Mouse (Mus musculus) CH12.LX (cell line): ENCODE measurements at regions not wholly inside any gene's neighbourhood (a gene's known extent, or its start where the extent isn't known, plus 50 kb on each side); places are given as distances from the start of the nearest gene placed in this dataset.

ENCODE experiments used
- DNase-seq: peaks from one replicate; pipeline ENCODE4 v3.0.0-alpha.2; 2013; ENCODE audit errors: extremely low read depth
- H3K27ac ChIP-seq: 2 replicates; pipeline ENCODE4 v1.5.1; 2012; ENCODE audit warnings: low read depth, mild to moderate bottlenecking, control low read depth, moderate library complexity; ENCODE audit not compliant: insufficient read depth
- H3K27me3 ChIP-seq: replicated peaks from 2 replicates; pipeline ENCODE3; 2012; ENCODE audit warnings: inconsistent platforms
- H3K36me3 ChIP-seq, 2 experiments: replicated peaks in 1 of 2; 2 replicates each; pipeline versions ENCODE3 to v1.6.1; 2012; ENCODE audit warnings: inconsistent platforms in 1 of 2, low read length in 1 of 2, mild to moderate bottlenecking in 1 of 2, mixed read lengths in 1 of 2, moderate library complexity in 1 of 2; ENCODE audit not compliant: control insufficient read depth in 1 of 2, insufficient read depth in 1 of 2
- H3K4me1 ChIP-seq, 2 experiments: 2 replicates each; pipeline ENCODE4 v1.6.1; 2012; ENCODE audit warnings: inconsistent platforms in 1 of 2, moderate library complexity in 1 of 2; ENCODE audit not compliant: insufficient read depth in 2 of 2, control insufficient read depth in 1 of 2
- H3K4me2 ChIP-seq: 2 replicates; pipeline ENCODE4 v1.6.1; 2012; ENCODE audit warnings: low read depth, mild to moderate bottlenecking, control low read depth; ENCODE audit not compliant: poor library complexity, insufficient read depth, severe bottlenecking
- H3K4me3 ChIP-seq, 3 experiments: fragments of 150-350 bp in 1 of 3; sonication (generic) in 1 of 3; replicated peaks in 1 of 3; 2 replicates each; pipeline versions ENCODE3 to v1.5.1; 2011 to 2012; ENCODE audit warnings: low read depth in 2 of 3, low read length in 2 of 3, mild to moderate bottlenecking in 2 of 3, moderate library complexity in 2 of 3, control low read depth in 1 of 3, improper control_type of control experiment in 1 of 3, inconsistent platforms in 1 of 3, mixed read lengths in 1 of 3; ENCODE audit not compliant: poor library complexity in 1 of 3
- H3K79me2 ChIP-seq: replicated peaks from 2 replicates; pipeline ENCODE4 v1.6.1; 2012; ENCODE audit warnings: mild to moderate bottlenecking, moderate library complexity; ENCODE audit not compliant: control insufficient read depth, poor library complexity, insufficient read depth, severe bottlenecking; ENCODE audit errors: extremely low read depth
- H3K9ac ChIP-seq: 2 replicates; pipeline ENCODE4 v1.6.1; 2012; ENCODE audit warnings: low read depth, mild to moderate bottlenecking, control low read depth, moderate library complexity; ENCODE audit not compliant: insufficient read depth
- H3K9me3 ChIP-seq: replicated peaks from 2 replicates; pipeline ENCODE3; 2012; ENCODE audit warnings: low read length, inconsistent platforms, mixed read lengths
- BHLHE40 ChIP-seq: IDR thresholded peaks from 2 replicates; pipeline ENCODE4 v1.6.1; 2011; ENCODE audit warnings: mild to moderate bottlenecking, low read depth, low read length, improper control_type of control experiment
- CHD1 ChIP-seq: IDR thresholded peaks from 2 replicates; pipeline ENCODE4 v1.6.1; 2012; ENCODE audit warnings: low read depth, low read length, improper control_type of control experiment, inconsistent platforms
- E2F4 ChIP-seq: IDR thresholded peaks from 2 replicates; pipeline ENCODE4 v1.6.1; 2011; ENCODE audit warnings: low read depth, low read length, improper control_type of control experiment; ENCODE audit not compliant: insufficient replicate concordance
- GABPA ChIP-seq: IDR thresholded peaks from 2 replicates; pipeline ENCODE4 v1.6.1; 2012; ENCODE audit warnings: low read depth, low read length, improper control_type of control experiment, inconsistent platforms; ENCODE audit not compliant: insufficient replicate concordance
- HCFC1 ChIP-seq: IDR thresholded peaks from 2 replicates; pipeline ENCODE4 v1.6.1; 2012; ENCODE audit warnings: low read depth, mild to moderate bottlenecking, inconsistent platforms, low read length, improper control_type of control experiment
- JUND ChIP-seq: conservative IDR thresholded peaks from 2 replicates; pipeline ENCODE4 v1.6.1; 2011; ENCODE audit warnings: low read depth, low read length, improper control_type of control experiment
- MAFK ChIP-seq: IDR thresholded peaks from 2 replicates; pipeline ENCODE4 v1.6.1; 2011; ENCODE audit warnings: low read length, improper control_type of control experiment; ENCODE audit not compliant: insufficient replicate concordance
- MAZ ChIP-seq: IDR thresholded peaks from 2 replicates; pipeline ENCODE4 v1.6.1; 2012; ENCODE audit warnings: low read depth, mild to moderate bottlenecking, inconsistent platforms, low read length, improper control_type of control experiment, moderate library complexity
- MEF2A ChIP-seq: IDR thresholded peaks from 2 replicates; pipeline ENCODE4 v1.6.1; 2014; ENCODE audit warnings: low read depth, mild to moderate bottlenecking, inconsistent platforms, low read length, improper control_type of control experiment, borderline replicate concordance
- MXI1 ChIP-seq: IDR thresholded peaks from 2 replicates; pipeline ENCODE4 v1.6.1; 2011; ENCODE audit warnings: mild to moderate bottlenecking, low read depth, low read length, improper control_type of control experiment
- PAX5 ChIP-seq: IDR thresholded peaks from 2 replicates; pipeline ENCODE4 v1.6.1; 2012; ENCODE audit warnings: low read length, inconsistent platforms, mixed read lengths
- RCOR1 ChIP-seq: conservative IDR thresholded peaks from 2 replicates; pipeline ENCODE4 v1.6.1; 2012; ENCODE audit warnings: low read depth, mild to moderate bottlenecking, inconsistent platforms, low read length, improper control_type of control experiment
- SMC3 ChIP-seq: IDR thresholded peaks from 2 replicates; pipeline ENCODE4 v1.6.1; 2011; ENCODE audit warnings: low read depth, low read length, improper control_type of control experiment
- TCF12 ChIP-seq: IDR thresholded peaks from 2 replicates; pipeline ENCODE4 v1.6.1; 2014; ENCODE audit warnings: low read depth, mild to moderate bottlenecking, inconsistent platforms, low read length, improper control_type of control experiment
- UBTF ChIP-seq: IDR thresholded peaks from 2 replicates; pipeline ENCODE4 v1.6.1; 2012; ENCODE audit warnings: low read depth, mild to moderate bottlenecking, inconsistent platforms, low read length, improper control_type of control experiment, moderate library complexity
- USF1 ChIP-seq: IDR thresholded peaks from 2 replicates; pipeline ENCODE4 v1.6.1; 2014; ENCODE audit warnings: low read depth, mild to moderate bottlenecking, inconsistent platforms, low read length, improper control_type of control experiment
- USF2 ChIP-seq: conservative IDR thresholded peaks from 2 replicates; pipeline ENCODE4 v1.6.1; 2011; ENCODE audit warnings: low read depth, low read length, improper control_type of control experiment
- ZC3H11A ChIP-seq: IDR thresholded peaks from 2 replicates; pipeline ENCODE4 v1.6.1; 2012; ENCODE audit warnings: low read depth, mild to moderate bottlenecking, inconsistent platforms, low read length, improper control_type of control experiment
- ZKSCAN1 ChIP-seq: IDR thresholded peaks from 2 replicates; pipeline ENCODE4 v1.6.1; 2012; ENCODE audit warnings: low read depth, inconsistent platforms, low read length, improper control_type of control experiment, borderline replicate concordance
- ZMIZ1 ChIP-seq: IDR thresholded peaks from 2 replicates; pipeline ENCODE4 v1.6.1; 2012; ENCODE audit warnings: low read depth, mild to moderate bottlenecking, inconsistent platforms, low read length, improper control_type of control experiment
- dilution Hi-C: fragments of 300-500 bp; cut with MboI; formaldehyde crosslinking; loops from 2 replicates; pipeline ENCODE4 v1.14.3; 2020; ENCODE audit warnings: low sequenced_read_pairs; ENCODE audit not compliant: extremely low pct_unique_long_range_greater_than_20kb, extremely low pct_ligation_motif_present
- in situ Hi-C: fragments of 300-500 bp; cut with MboI; formaldehyde crosslinking; loops from 3 replicates; pipeline ENCODE4 v1.14.3; 2019; ENCODE audit warnings: low sequenced_read_pairs, low pct_ligation_motif_present, low pct_unique_long_range_greater_than_20kb, mixed read lengths

GRCm38 (mm10) chr14:80237136-80237535 lies 253.3 kb downstream of the Olfm4 start:
- H3K9me3 ChIP-seq, result no peaks in the 10 kb centered on the region
- in situ Hi-C loops (no loop called here), dilution Hi-C loops (no loop called here)
- no peak for TF ChIP-seq HCFC1
- TF ChIP-seq CHD1, result no peak
- TF ChIP-seq BHLHE40, result no peak
- no peak for TF ChIP-seq ZC3H11A
- no peak for TF ChIP-seq E2F4
- TF ChIP-seq USF1, result no peak
- TF ChIP-seq PAX5, result no peak
- TF ChIP-seq USF2, result no peak
- peaks cover 3% of the 10 kb centered on the region for H3K27me3 ChIP-seq
- H3K79me2 ChIP-seq, result no peaks in the 10 kb centered on the region
- H3K9ac ChIP-seq, result no peak overlapping the region
- H3K4me1 ChIP-seq, result no peaks in the 10 kb centered on the region
- no peak overlapping the region for H3K4me2 ChIP-seq
- DNase-seq, result no peak
- H3K36me3 ChIP-seq, result no peaks in the 10 kb centered on the region
- no peak overlapping the region for H3K27ac ChIP-seq
- H3K4me3 ChIP-seq, result no peak overlapping the region

- H3K4me1 ChIP-seq, result no peaks in the 10 kb centered on the region
- in situ Hi-C loops, result no loop called here
- DNase-seq, result no peak
- H3K4me2 ChIP-seq, result no peak overlapping the region
- no peaks in the 10 kb centered on the region for H3K36me3 ChIP-seq
- TF ChIP-seq USF2 (no peak), UBTF (no peak), ZC3H11A (no peak), SMC3 (no peak), E2F4 (no peak), MXI1 (no peak), ZMIZ1 (no peak), ZKSCAN1 (no peak), MAFK (no peak), TCF12 (no peak), MAZ (no peak), GABPA (no peak), RCOR1 (no peak), JUND (no peak), CHD1 (no peak), BHLHE40 (no peak), MEF2A (no peak)
- no peak overlapping the region for H3K9ac ChIP-seq
- H3K4me3 ChIP-seq, result no peak overlapping the region
- dilution Hi-C loops, result no loop called here
- peaks cover 3% of the 10 kb centered on the region for H3K27me3 ChIP-seq
- no peaks in the 10 kb centered on the region for H3K79me2 ChIP-seq
- no peak overlapping the region for H3K27ac ChIP-seq
- no peaks in the 10 kb centered on the region for H3K9me3 ChIP-seq
These were observed 253.7 kb downstream of the Olfm4 start for GRCm38 (mm10) chr14:80237552-80237951.
